Mouse (Mus musculus) gastrocnemius, postnatal 4 days (tissue): ENCODE measurements around the gene Sstr5. TPM values are rescaled to one million over a fixed set of nuclear protein-coding genes. Genes with fewer than 3 reads are reported as not detected.

Experiments used
- DNase-seq, 2 experiments: peaks; one replicate each; pipeline ENCODE4 v3.0.0; 2021 to 2022; ENCODE audit warnings: low spot score in 2 of 2, mixed read lengths in 2 of 2
- total RNA-seq, 2 experiments: library from RNA; stranded (reverse); gene quantifications; 2 replicates each; pipeline ENCODE4 v1.2.3; 2021

Sstr5 gene
- total RNA-seq, 2 experiments from 2014 or later = not detected

- peak in 1 of 2 experiments; percentile 46 for DNase-seq
These were observed 22.6 kb downstream of the Sstr5 start for GRCm38 (mm10) chr17:25474330-25475077.

GRCm38 (mm10) chr17:25472044-25472443 is 25.0 kb downstream of the Sstr5 start:
- DNase-seq = no peak

- DNase-seq = no peak
These were observed 25.7 kb downstream of the Sstr5 start for GRCm38 (mm10) chr17:25471418-25471817.

- peak in 1 of 2 experiments; percentile 46 for DNase-seq
These were observed 27.3 kb downstream of the Sstr5 start for GRCm38 (mm10) chr17:25469798-25470197.

GRCm38 (mm10) chr17:25468301-25468700 is 28.8 kb downstream of the Sstr5 start:
- DNase-seq = no peak

- no peak for DNase-seq
These were observed 29.3 kb downstream of the Sstr5 start for GRCm38 (mm10) chr17:25467781-25468180.

GRCm38 (mm10) chr17:25466257-25466656 is 30.8 kb downstream of the Sstr5 start:
- DNase-seq = no peak

GRCm38 (mm10) chr17:25464091-25464490 is 33.0 kb downstream of the Sstr5 start:
- DNase-seq = no peak

- DNase-seq = no peak
These were observed 33.7 kb downstream of the Sstr5 start for GRCm38 (mm10) chr17:25463326-25463945.

GRCm38 (mm10) chr17:25462236-25462875 is 34.7 kb downstream of the Sstr5 start:
- no peak for DNase-seq

GRCm38 (mm10) chr17:25456540-25456939 is 40.5 kb downstream of the Sstr5 start:
- DNase-seq = no peak

GRCm38 (mm10) chr17:25454272-25454671 is 42.8 kb downstream of the Sstr5 start, which contains the start of gene Tekt4:
TSS of gene Tekt4 (plus strand) at chr17:25454615.
- no peak for DNase-seq

- no peak for DNase-seq
These were observed 44.7 kb downstream of the Sstr5 start for GRCm38 (mm10) chr17:25452246-25452965.

- DNase-seq = no peak
These were observed 46.8 kb downstream of the Sstr5 start for GRCm38 (mm10) chr17:25450329-25450728.

- DNase-seq = no peak
These were observed 49.2 kb downstream of the Sstr5 start for GRCm38 (mm10) chr17:25447865-25448264.

- DNase-seq = no peak
These were observed 51.2 kb downstream of the Sstr5 start for GRCm38 (mm10) chr17:25445841-25446240.

- DNase-seq = no peak
These were observed 52.0 kb downstream of the Sstr5 start for GRCm38 (mm10) chr17:25445074-25445473.

GRCm38 (mm10) chr17:25442889-25443288 is 54.2 kb downstream of the Sstr5 start:
- no peak for DNase-seq

- DNase-seq = no peak
These were observed 55.7 kb downstream of the Sstr5 start for GRCm38 (mm10) chr17:25441417-25441816.
